Mouse (Mus musculus): Measurements from ENCODE around the gene Mylk4.
A peak's percentile ranks its signal among the peaks of the same experiment; 100 is the strongest.

Mylk4 gene

GRCm38 (mm10) chr13:32797085-32797484, 13.3 kb upstream of the Mylk4 start:
- no peak for DNase-seq (ENCODE audit: low read depth, low spot score)

GRCm38 (mm10) chr13:32795166-32795565, 11.4 kb upstream of the Mylk4 start:
- DNase-seq (ENCODE audit: low read depth, low spot score), result no peak

GRCm38 (mm10) chr13:32794619-32795018, 10.9 kb upstream of the Mylk4 start:
- no peak for DNase-seq (ENCODE audit: low read depth, low spot score)

GRCm38 (mm10) chr13:32789781-32790180, 6.0 kb upstream of the Mylk4 start:
- no peak for DNase-seq (ENCODE audit: low read depth, low spot score)

- DNase-seq (ENCODE audit: low read depth, low spot score), result no peak
Measured at GRCm38 (mm10) chr13:32787584-32787983, 3.8 kb upstream of the Mylk4 start.

- peak; percentile 15 for DNase-seq (ENCODE audit: low read depth, low spot score)
Measured at GRCm38 (mm10) chr13:32783055-32783454, 699 bp downstream of the Mylk4 start.

- no peak for DNase-seq (ENCODE audit: low read depth, low spot score)
Measured at GRCm38 (mm10) chr13:32778861-32779260, 4.9 kb downstream of the Mylk4 start.

GRCm38 (mm10) chr13:32776350-32776749, 7.4 kb downstream of the Mylk4 start:
- no peak for DNase-seq (ENCODE audit: low read depth, low spot score)

- no peak for DNase-seq (ENCODE audit: low read depth, low spot score)
Measured at GRCm38 (mm10) chr13:32775889-32776288, 7.9 kb downstream of the Mylk4 start.

GRCm38 (mm10) chr13:32769960-32770359, 13.8 kb downstream of the Mylk4 start:
- no peak for DNase-seq (ENCODE audit: low read depth, low spot score)

- DNase-seq (ENCODE audit: low read depth, low spot score), result peak; percentile 61
Measured at GRCm38 (mm10) chr13:32768104-32768503, 15.7 kb downstream of the Mylk4 start.

GRCm38 (mm10) chr13:32764448-32764847, 19.3 kb downstream of the Mylk4 start:
- no peak for DNase-seq (ENCODE audit: low read depth, low spot score)

GRCm38 (mm10) chr13:32763141-32763540, 20.6 kb downstream of the Mylk4 start:
- DNase-seq (ENCODE audit: low read depth, low spot score), result no peak

GRCm38 (mm10) chr13:32760795-32761194, 23.0 kb downstream of the Mylk4 start:
- DNase-seq (ENCODE audit: low read depth, low spot score), result no peak

GRCm38 (mm10) chr13:32759036-32759435, 24.7 kb downstream of the Mylk4 start:
- DNase-seq (ENCODE audit: low read depth, low spot score), result no peak

GRCm38 (mm10) chr13:32752066-32752657, 31.6 kb downstream of the Mylk4 start:
- no peak for DNase-seq (ENCODE audit: low read depth, low spot score)

GRCm38 (mm10) chr13:32750507-32750906, 33.2 kb downstream of the Mylk4 start:
- DNase-seq (ENCODE audit: low read depth, low spot score), result no peak

- DNase-seq (ENCODE audit: low read depth, low spot score), result no peak
Measured at GRCm38 (mm10) chr13:32748421-32748820, 35.3 kb downstream of the Mylk4 start.

- DNase-seq (ENCODE audit: low read depth, low spot score), result no peak
Measured at GRCm38 (mm10) chr13:32741161-32741560, 42.6 kb downstream of the Mylk4 start.

- DNase-seq (ENCODE audit: low read depth, low spot score), result peak; percentile 33
Measured at GRCm38 (mm10) chr13:32731283-32731682, 52.5 kb downstream of the Mylk4 start.

- DNase-seq (ENCODE audit: low read depth, low spot score), result no peak
Measured at GRCm38 (mm10) chr13:32724606-32725005, 59.1 kb downstream of the Mylk4 start.

- no peak for DNase-seq (ENCODE audit: low read depth, low spot score)
Measured at GRCm38 (mm10) chr13:32721717-32722116, 62.0 kb downstream of the Mylk4 start.

- no peak for DNase-seq (ENCODE audit: low read depth, low spot score)
Measured at GRCm38 (mm10) chr13:32719284-32719683, 64.5 kb downstream of the Mylk4 start.

GRCm38 (mm10) chr13:32717709-32718108, 66.0 kb downstream of the Mylk4 start:
- no peak for DNase-seq (ENCODE audit: low read depth, low spot score)

Data from A20 (cell line).